Mouse (Mus musculus) CH12.LX (cell line): ENCODE measurements at regions not wholly inside any gene's neighbourhood (a gene's known extent, or its start where the extent isn't known, plus 50 kb on each side); places are given as distances from the start of the nearest gene placed in this dataset.

ENCODE experiments used
- DNase-seq: peaks from one replicate; pipeline ENCODE4 v3.0.0-alpha.2; 2013; ENCODE audit errors: extremely low read depth
- H3K27ac ChIP-seq: 2 replicates; pipeline ENCODE4 v1.5.1; 2012; ENCODE audit warnings: low read depth, mild to moderate bottlenecking, control low read depth, moderate library complexity; ENCODE audit not compliant: insufficient read depth
- H3K27me3 ChIP-seq: replicated peaks from 2 replicates; pipeline ENCODE3; 2012; ENCODE audit warnings: inconsistent platforms
- H3K36me3 ChIP-seq, 2 experiments: replicated peaks in 1 of 2; 2 replicates each; pipeline versions ENCODE3 to v1.6.1; 2012; ENCODE audit warnings: inconsistent platforms in 1 of 2, low read length in 1 of 2, mild to moderate bottlenecking in 1 of 2, mixed read lengths in 1 of 2, moderate library complexity in 1 of 2; ENCODE audit not compliant: control insufficient read depth in 1 of 2, insufficient read depth in 1 of 2
- H3K4me1 ChIP-seq, 2 experiments: 2 replicates each; pipeline ENCODE4 v1.6.1; 2012; ENCODE audit warnings: inconsistent platforms in 1 of 2, moderate library complexity in 1 of 2; ENCODE audit not compliant: insufficient read depth in 2 of 2, control insufficient read depth in 1 of 2
- H3K4me2 ChIP-seq: 2 replicates; pipeline ENCODE4 v1.6.1; 2012; ENCODE audit warnings: low read depth, mild to moderate bottlenecking, control low read depth; ENCODE audit not compliant: poor library complexity, insufficient read depth, severe bottlenecking
- H3K4me3 ChIP-seq, 3 experiments: fragments of 150-350 bp in 1 of 3; sonication (generic) in 1 of 3; replicated peaks in 1 of 3; 2 replicates each; pipeline versions ENCODE3 to v1.5.1; 2011 to 2012; ENCODE audit warnings: low read depth in 2 of 3, low read length in 2 of 3, mild to moderate bottlenecking in 2 of 3, moderate library complexity in 2 of 3, control low read depth in 1 of 3, improper control_type of control experiment in 1 of 3, inconsistent platforms in 1 of 3, mixed read lengths in 1 of 3; ENCODE audit not compliant: poor library complexity in 1 of 3
- H3K79me2 ChIP-seq: replicated peaks from 2 replicates; pipeline ENCODE4 v1.6.1; 2012; ENCODE audit warnings: mild to moderate bottlenecking, moderate library complexity; ENCODE audit not compliant: control insufficient read depth, poor library complexity, insufficient read depth, severe bottlenecking; ENCODE audit errors: extremely low read depth
- H3K9ac ChIP-seq: 2 replicates; pipeline ENCODE4 v1.6.1; 2012; ENCODE audit warnings: low read depth, mild to moderate bottlenecking, control low read depth, moderate library complexity; ENCODE audit not compliant: insufficient read depth
- H3K9me3 ChIP-seq: replicated peaks from 2 replicates; pipeline ENCODE3; 2012; ENCODE audit warnings: low read length, inconsistent platforms, mixed read lengths
- BHLHE40 ChIP-seq: IDR thresholded peaks from 2 replicates; pipeline ENCODE4 v1.6.1; 2011; ENCODE audit warnings: mild to moderate bottlenecking, low read depth, low read length, improper control_type of control experiment
- CHD2 ChIP-seq: IDR thresholded peaks from 2 replicates; pipeline ENCODE4 v1.6.1; 2011; ENCODE audit warnings: low read length, improper control_type of control experiment
- CTCF ChIP-seq, 2 experiments: IDR thresholded peaks in 1 of 2; conservative IDR thresholded peaks in 1 of 2; 2 replicates each; pipeline ENCODE4 v1.5.1; 2011 to 2012; ENCODE audit warnings: low read depth in 2 of 2, low read length in 2 of 2, improper control_type of control experiment in 1 of 2, inconsistent platforms in 1 of 2, mild to moderate bottlenecking in 1 of 2, moderate library complexity in 1 of 2
- E2F4 ChIP-seq: IDR thresholded peaks from 2 replicates; pipeline ENCODE4 v1.6.1; 2011; ENCODE audit warnings: low read depth, low read length, improper control_type of control experiment; ENCODE audit not compliant: insufficient replicate concordance
- ELF1 ChIP-seq: IDR thresholded peaks from 2 replicates; pipeline ENCODE4 v1.6.1; 2014; ENCODE audit warnings: low read depth, mild to moderate bottlenecking, inconsistent platforms, low read length, improper control_type of control experiment
- EP300 ChIP-seq: IDR thresholded peaks from 2 replicates; pipeline ENCODE4 v1.6.1; 2011; ENCODE audit warnings: low read length, improper control_type of control experiment
- ETS1 ChIP-seq: conservative IDR thresholded peaks from 2 replicates; pipeline ENCODE4 v1.6.1; 2012; ENCODE audit warnings: low read depth, mild to moderate bottlenecking, inconsistent platforms, low read length, improper control_type of control experiment, moderate library complexity
- GABPA ChIP-seq: IDR thresholded peaks from 2 replicates; pipeline ENCODE4 v1.6.1; 2012; ENCODE audit warnings: low read depth, low read length, improper control_type of control experiment, inconsistent platforms; ENCODE audit not compliant: insufficient replicate concordance
- HCFC1 ChIP-seq: IDR thresholded peaks from 2 replicates; pipeline ENCODE4 v1.6.1; 2012; ENCODE audit warnings: low read depth, mild to moderate bottlenecking, inconsistent platforms, low read length, improper control_type of control experiment
- JUN ChIP-seq: IDR thresholded peaks from 2 replicates; pipeline ENCODE4 v1.6.1; 2011; ENCODE audit warnings: low read depth, mild to moderate bottlenecking, low read length, improper control_type of control experiment, moderate library complexity; ENCODE audit not compliant: insufficient read depth
- JUND ChIP-seq: conservative IDR thresholded peaks from 2 replicates; pipeline ENCODE4 v1.6.1; 2011; ENCODE audit warnings: low read depth, low read length, improper control_type of control experiment
- MAFK ChIP-seq: IDR thresholded peaks from 2 replicates; pipeline ENCODE4 v1.6.1; 2011; ENCODE audit warnings: low read length, improper control_type of control experiment; ENCODE audit not compliant: insufficient replicate concordance
- MXI1 ChIP-seq: IDR thresholded peaks from 2 replicates; pipeline ENCODE4 v1.6.1; 2011; ENCODE audit warnings: mild to moderate bottlenecking, low read depth, low read length, improper control_type of control experiment
- MYC ChIP-seq: IDR thresholded peaks from 2 replicates; pipeline ENCODE4 v1.6.1; 2011; ENCODE audit warnings: low read depth, mild to moderate bottlenecking, improper control_type of control experiment, low read length
- NELFE ChIP-seq: IDR thresholded peaks from 2 replicates; pipeline ENCODE4 v1.6.1; 2011; ENCODE audit warnings: low read depth, low read length, improper control_type of control experiment
- PAX5 ChIP-seq: IDR thresholded peaks from 2 replicates; pipeline ENCODE4 v1.6.1; 2012; ENCODE audit warnings: low read length, inconsistent platforms, mixed read lengths
- POLR2A ChIP-seq: IDR thresholded peaks from 2 replicates; pipeline ENCODE4 v1.6.1; 2011; ENCODE audit warnings: low read depth, mild to moderate bottlenecking, improper control_type of control experiment, low read length
- SIN3A ChIP-seq: IDR thresholded peaks from 2 replicates; pipeline ENCODE4 v1.6.1; 2012; ENCODE audit warnings: low read length, improper control_type of control experiment, inconsistent platforms
- USF1 ChIP-seq: IDR thresholded peaks from 2 replicates; pipeline ENCODE4 v1.6.1; 2014; ENCODE audit warnings: low read depth, mild to moderate bottlenecking, inconsistent platforms, low read length, improper control_type of control experiment
- USF2 ChIP-seq: conservative IDR thresholded peaks from 2 replicates; pipeline ENCODE4 v1.6.1; 2011; ENCODE audit warnings: low read depth, low read length, improper control_type of control experiment
- ZC3H11A ChIP-seq: IDR thresholded peaks from 2 replicates; pipeline ENCODE4 v1.6.1; 2012; ENCODE audit warnings: low read depth, mild to moderate bottlenecking, inconsistent platforms, low read length, improper control_type of control experiment
- ZKSCAN1 ChIP-seq: IDR thresholded peaks from 2 replicates; pipeline ENCODE4 v1.6.1; 2012; ENCODE audit warnings: low read depth, inconsistent platforms, low read length, improper control_type of control experiment, borderline replicate concordance
- ZMIZ1 ChIP-seq: IDR thresholded peaks from 2 replicates; pipeline ENCODE4 v1.6.1; 2012; ENCODE audit warnings: low read depth, mild to moderate bottlenecking, inconsistent platforms, low read length, improper control_type of control experiment
- ZNF384 ChIP-seq: IDR thresholded peaks from 2 replicates; pipeline ENCODE4 v1.6.1; 2012; ENCODE audit warnings: low read depth, low read length, improper control_type of control experiment, inconsistent platforms
- dilution Hi-C: fragments of 300-500 bp; cut with MboI; formaldehyde crosslinking; loops from 2 replicates; pipeline ENCODE4 v1.14.3; 2020; ENCODE audit warnings: low sequenced_read_pairs; ENCODE audit not compliant: extremely low pct_unique_long_range_greater_than_20kb, extremely low pct_ligation_motif_present
- in situ Hi-C: fragments of 300-500 bp; cut with MboI; formaldehyde crosslinking; loops from 3 replicates; pipeline ENCODE4 v1.14.3; 2019; ENCODE audit warnings: low sequenced_read_pairs, low pct_ligation_motif_present, low pct_unique_long_range_greater_than_20kb, mixed read lengths

DNA sequence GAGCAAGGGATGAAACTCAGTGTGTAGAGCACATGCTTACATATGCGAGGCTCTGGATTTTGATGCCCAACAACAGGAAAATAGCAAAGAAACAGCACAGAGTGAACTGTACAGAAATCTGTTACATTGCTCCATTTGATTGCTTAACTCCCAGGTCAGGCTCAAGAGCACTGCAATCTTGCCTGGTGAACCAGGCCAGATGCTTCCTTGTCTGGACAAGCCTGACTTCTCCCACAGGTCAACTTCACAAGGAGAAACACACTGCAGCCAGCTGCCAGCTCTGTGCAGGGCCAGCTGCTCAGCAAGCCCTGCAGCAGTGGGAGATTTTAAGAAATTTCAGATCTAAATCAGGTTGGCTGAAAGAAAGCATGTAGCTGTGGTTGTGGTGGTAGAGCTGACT is 81.2 kb upstream of the 1700066M21Rik start:
- Histone ChIP-seq H3K79me2 (no peaks in the 10 kb centered on the region), H3K4me3 (no peak overlapping the region), H3K9me3 (no peaks in the 10 kb centered on the region), H3K4me1 (no peaks in the 10 kb centered on the region; a peak in 1 of 4 replicates), H3K27me3 (no peaks in the 10 kb centered on the region), H3K27ac (no peak overlapping the region), H3K4me2 (no peak overlapping the region), H3K36me3 (no peaks in the 10 kb centered on the region), H3K9ac (no peak overlapping the region)
- no peak for DNase-seq
- dilution Hi-C loops = no loop called here
- TF ChIP-seq POLR2A (no peak), NELFE (no peak), ZNF384 (no peak), BHLHE40 (no peak), ZC3H11A (no peak), ZKSCAN1 (no peak), E2F4 (no peak), ETS1 (no peak), SIN3A (no peak), MAFK (no peak), PAX5 (no peak)
- in situ Hi-C loops = no loop called here

DNA sequence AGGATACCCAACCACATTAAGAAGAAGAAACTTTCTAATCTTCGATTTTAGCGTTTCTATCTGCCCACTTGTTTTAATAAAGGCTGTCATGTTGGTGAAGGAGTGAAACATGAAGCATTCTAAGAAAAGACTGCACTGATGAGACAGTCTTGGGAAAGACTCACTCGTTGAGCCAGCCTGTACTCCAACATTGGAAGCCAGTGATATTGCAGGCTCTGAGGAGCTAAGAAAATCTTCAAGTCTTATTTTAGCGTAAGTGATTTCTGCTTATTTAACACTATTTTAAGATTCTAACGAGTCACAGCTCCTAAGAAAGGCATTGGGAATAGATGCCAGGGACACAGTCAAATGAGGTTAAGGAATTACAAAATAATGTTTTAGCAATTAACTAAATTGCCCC is 78.9 kb upstream of the 1700066M21Rik start:
- TF ChIP-seq CHD2 = no peak
- no peak for TF ChIP-seq ZKSCAN1
- no peak for TF ChIP-seq USF1
- TF ChIP-seq GABPA = no peak
- TF ChIP-seq JUN = no peak
- no peak for TF ChIP-seq ZMIZ1
- no peak for TF ChIP-seq USF2
- TF ChIP-seq JUND = no peak
- no peak for TF ChIP-seq HCFC1
- TF ChIP-seq MYC = no peak
- no peak for TF ChIP-seq CTCF (conservative IDR thresholded peaks at IDR 0.05 in 1 of 2, IDR thresholded peaks at IDR 0.05 in 1 of 2; ENCODE audit: low read depth in 2 of 2, low read length in 2 of 2)
- no peak for TF ChIP-seq EP300
- TF ChIP-seq MAFK = no peak
- TF ChIP-seq MXI1 = no peak
- TF ChIP-seq ZC3H11A = no peak
- TF ChIP-seq ELF1 = no peak
- TF ChIP-seq PAX5 = no peak
- no peak for TF ChIP-seq ZNF384
- H3K4me3 ChIP-seq = no peak overlapping the region
- no peak overlapping the region for H3K4me2 ChIP-seq
- dilution Hi-C loops = no loop called here
- H3K9me3 ChIP-seq = no peaks in the 10 kb centered on the region
- no peak for DNase-seq
- in situ Hi-C loops = no loop called here
- H3K27me3 ChIP-seq = no peaks in the 10 kb centered on the region
- no peaks in the 10 kb centered on the region for H3K36me3 ChIP-seq
- H3K4me1 ChIP-seq = peaks cover 5 to 10% of the 10 kb centered on the region in 2 experiments; a peak in 3 of 4 replicates
- H3K9ac ChIP-seq = no peak overlapping the region
- H3K27ac ChIP-seq = no peak overlapping the region
- H3K79me2 ChIP-seq = no peaks in the 10 kb centered on the region
